Mouse (Mus musculus) layer of hippocampus, postnatal 14 days (tissue): Measurements from ENCODE around the gene Ccin. TPM values are rescaled to one million over a fixed set of nuclear protein-coding genes. Genes with fewer than 3 reads are reported as not detected.
A peak's percentile ranks its signal among the peaks of the same experiment; 100 is the strongest.

Experiments used
- DNase-seq, 2 experiments: peaks; one replicate each; pipeline ENCODE4 v3.0.0; 2021 to 2022; ENCODE audit warnings: low spot score in 2 of 2, mixed read lengths in 1 of 2
- long read RNA-seq, 2 experiments: library from polyadenylated mRNA; stranded (forward); transcript quantifications; one replicate each; pipeline ENCODE4 v2.0.0; 2021
- total RNA-seq, 2 experiments: library from RNA; stranded (reverse); gene quantifications; 2 replicates each; pipeline ENCODE4 v1.2.3; 2021

Ccin gene
- not detected for total RNA-seq
- long read RNA-seq, experiment 1 = 0 reads
- long read RNA-seq, experiment 2 = 0 reads

GRCm38 (mm10) chr4:43983181-43983580 lies at the start of gene Ccin:
TSS of gene Ccin (plus strand) at chr4:43983483.
- DNase-seq = no peak

- no peak for DNase-seq
Observed at GRCm38 (mm10) chr4:43936186-43936585, 47.1 kb upstream of the Ccin start.

GRCm38 (mm10) chr4:43936749-43937674 lies 46.3 kb upstream of the Ccin start:
- no peak for DNase-seq

- no peak for DNase-seq
Observed at GRCm38 (mm10) chr4:43941315-43941714, 42.0 kb upstream of the Ccin start.

- DNase-seq = no peak
Observed at GRCm38 (mm10) chr4:43942421-43942820, 40.9 kb upstream of the Ccin start.

GRCm38 (mm10) chr4:43947571-43947970 lies 35.7 kb upstream of the Ccin start:
- DNase-seq = no peak

- peak; percentile 62 to 68 for DNase-seq
Observed at GRCm38 (mm10) chr4:43957292-43957845, 25.9 kb upstream of the Ccin start, which contains the start of gene Glipr2. TSS of gene Glipr2 (plus strand) at chr4:43957401.

GRCm38 (mm10) chr4:43957846-43958461 lies 25.3 kb upstream of the Ccin start:
- DNase-seq = peak; percentile 20 to 21

GRCm38 (mm10) chr4:43959523-43960179 lies 23.6 kb upstream of the Ccin start:
- DNase-seq = no peak

- DNase-seq = no peak
Observed at GRCm38 (mm10) chr4:43960207-43960606, 23.1 kb upstream of the Ccin start.

- no peak for DNase-seq
Observed at GRCm38 (mm10) chr4:43964326-43964833, 18.9 kb upstream of the Ccin start.

GRCm38 (mm10) chr4:43964951-43965684 lies 18.2 kb upstream of the Ccin start:
- no peak for DNase-seq

- no peak for DNase-seq
Observed at GRCm38 (mm10) chr4:43965856-43966535, 17.3 kb upstream of the Ccin start.

GRCm38 (mm10) chr4:43968650-43969049 lies 14.6 kb upstream of the Ccin start:
- DNase-seq = no peak

GRCm38 (mm10) chr4:43969373-43969772 lies 13.9 kb upstream of the Ccin start:
- no peak for DNase-seq

- no peak for DNase-seq
Observed at GRCm38 (mm10) chr4:43970393-43971330, 12.6 kb upstream of the Ccin start.

- DNase-seq = no peak
Observed at GRCm38 (mm10) chr4:43971541-43972136, 11.6 kb upstream of the Ccin start.

GRCm38 (mm10) chr4:43972137-43972591 lies 11.1 kb upstream of the Ccin start:
- no peak for DNase-seq
